Mouse (Mus musculus) lung, embryonic 16.5 days (tissue): ENCODE results near the gene Olfr813. TPM values are rescaled to one million over a fixed set of nuclear protein-coding genes. Genes with fewer than 3 reads are reported as not detected.
"Not testable (repeated sequence)": the region's sequence is repeated elsewhere in the genome, so short reads cannot be mapped to it uniquely, and the experiment has no call there.

Source experiments
- ATAC-seq: fragments of 200-750 bp; cut with Nextera tagmentation; 2 replicates; pipeline ENCODE4 v1.8.0; 2017; ENCODE audit warnings: low read depth, mild to moderate bottlenecking, moderate library complexity
- H3K27ac ChIP-seq: fragments of 300-500 bp; sonication (generic); 2 replicates; pipeline ENCODE4 v1.5.1; 2014; ENCODE audit warnings: mild to moderate bottlenecking, control low read depth, low read length
- H3K27me3 ChIP-seq: fragments of 300-500 bp; sonication (generic); 2 replicates; pipeline ENCODE4 v1.6.1; 2014; ENCODE audit warnings: low read depth, low read length, mixed read lengths; ENCODE audit not compliant: control insufficient read depth, insufficient read depth
- H3K36me3 ChIP-seq: fragments of 300-500 bp; sonication (generic); 2 replicates; pipeline ENCODE4 v1.6.1; 2014; ENCODE audit warnings: low read length; ENCODE audit not compliant: control insufficient read depth, insufficient read depth
- H3K4me1 ChIP-seq: fragments of 300-500 bp; sonication (generic); replicated peaks from 2 replicates; pipeline ENCODE4 v1.6.1; 2014; ENCODE audit warnings: low read length, mixed read lengths; ENCODE audit not compliant: control insufficient read depth, insufficient read depth
- H3K4me2 ChIP-seq: fragments of 300-500 bp; sonication (generic); 2 replicates; pipeline ENCODE4 v1.6.1; 2014; ENCODE audit warnings: low read depth, low read length, control low read depth
- H3K4me3 ChIP-seq: fragments of 300-500 bp; sonication (generic); 2 replicates; pipeline ENCODE4 v1.5.1; 2014; ENCODE audit warnings: mild to moderate bottlenecking, low read length, control low read depth
- H3K9ac ChIP-seq: fragments of 300-500 bp; sonication (generic); 2 replicates; pipeline ENCODE4 v1.6.1; 2014; ENCODE audit warnings: low read length, control low read depth
- H3K9me3 ChIP-seq: fragments of 300-500 bp; sonication (generic); 2 replicates; pipeline ENCODE4 v1.6.1; 2016; ENCODE audit warnings: low read length; ENCODE audit not compliant: control insufficient read depth
- WGBS: fragments of 180-500 bp; shearing (Covaris S2); extraction: QIAGEN DNeasy Blood & Tissue Kit; methylation state at CpG from one replicate; pipeline ENCODE4 v1.1.7; 2014; 5-methylcytosine and 5-hydroxymethylcytosine counted together
- polyA plus RNA-seq: library from polyadenylated mRNA; unstranded; fragments of >200 nt; fragmentation: Nextera tagmentation; extraction: Ambion mirVana; gene quantifications from 2 replicates; pipeline ENCODE4 v1.2.1, GENCODE M21; 2015

Olfr813 gene
- polyA plus RNA-seq = not detected in 2 replicates

- no peaks in the 10 kb centered on the region for H3K27me3 ChIP-seq
- no peaks in the 10 kb centered on the region for H3K4me1 ChIP-seq
- no peaks in the 10 kb centered on the region for H3K9me3 ChIP-seq
- H3K4me2 ChIP-seq = no peak within 1 kb of the TSS
- no peak for ATAC-seq
- no peak within 1 kb of the TSS for H3K9ac ChIP-seq
- H3K36me3 ChIP-seq = no peaks in the 10 kb centered on the region
- no peak within 1 kb of the TSS for H3K27ac ChIP-seq
- no peak within 1 kb of the TSS for H3K4me3 ChIP-seq
These were observed at the start of gene Olfr813 for GRCm38 (mm10) chr10:129855067-129855466. Gene Olfr813 (plus strand): TSS chr10:129855367.

- 24% methylated on average over 1 of the region's 1 CpGs for WGBS
- no peak within 1 kb of the TSS for H3K27ac ChIP-seq
- no peak within 1 kb of the TSS for H3K4me2 ChIP-seq
- H3K9ac ChIP-seq = no peak within 1 kb of the TSS
- H3K4me3 ChIP-seq = no peak within 1 kb of the TSS
- no peaks in the 10 kb centered on the region for H3K27me3 ChIP-seq
- no peaks in the 10 kb centered on the region for H3K4me1 ChIP-seq
- no peaks in the 10 kb centered on the region for H3K36me3 ChIP-seq
- ATAC-seq = no peak
- no peaks in the 10 kb centered on the region for H3K9me3 ChIP-seq
These were observed 9.2 kb upstream of the Olfr813 start, which contains the start of gene Olfr812 for GRCm38 (mm10) chr10:129845994-129846393. Gene Olfr812 (minus strand): TSS chr10:129846094.

- Histone ChIP-seq H3K9me3 (no peaks in the 10 kb centered on the region), H3K4me2 (no peak overlapping the region), H3K27ac (no peak overlapping the region), H3K36me3 (no peaks in the 10 kb centered on the region), H3K27me3 (no peaks in the 10 kb centered on the region), H3K4me1 (no peaks in the 10 kb centered on the region), H3K9ac (no peak overlapping the region), H3K4me3 (no peak overlapping the region)
- WGBS = 75% methylated on average over 1 of the region's 1 CpGs
- no peak for ATAC-seq
These were observed 7.8 kb upstream of the Olfr813 start for GRCm38 (mm10) chr10:129847343-129847742.

- not testable (repeated sequence) for H3K27ac ChIP-seq, H3K4me1 ChIP-seq, H3K4me3 ChIP-seq, H3K36me3 ChIP-seq, H3K9ac ChIP-seq, H3K27me3 ChIP-seq, H3K4me2 ChIP-seq, ATAC-seq, H3K9me3 ChIP-seq
- WGBS = no CpG with 5 or more reads among the region's 1 CpGs
These were observed 24.6 kb downstream of the Olfr813 start, which contains the start of gene Olfr814 for GRCm38 (mm10) chr10:129879751-129880150. Gene Olfr814 (minus strand): TSS chr10:129879851.

- not testable (repeated sequence) for ATAC-seq, H3K27me3 ChIP-seq, H3K27ac ChIP-seq, H3K4me3 ChIP-seq, H3K4me1 ChIP-seq, H3K36me3 ChIP-seq, H3K9me3 ChIP-seq, H3K4me2 ChIP-seq, H3K9ac ChIP-seq
- WGBS = 62% methylated on average over 6 of the region's 6 CpGs
These were observed 30.3 kb downstream of the Olfr813 start for GRCm38 (mm10) chr10:129885496-129885895.

- no peak overlapping the region for H3K4me3 ChIP-seq
- ATAC-seq = no peak
- 89% methylated on average over 7 of the region's 7 CpGs for WGBS
- H3K4me1 ChIP-seq = no peaks in the 10 kb centered on the region
- no peak overlapping the region for H3K9ac ChIP-seq
- no peaks in the 10 kb centered on the region for H3K27me3 ChIP-seq
- no peaks in the 10 kb centered on the region for H3K36me3 ChIP-seq
- no peaks in the 10 kb centered on the region for H3K9me3 ChIP-seq
- H3K27ac ChIP-seq = no peak overlapping the region
- no peak overlapping the region for H3K4me2 ChIP-seq
These were observed 30.8 kb downstream of the Olfr813 start for GRCm38 (mm10) chr10:129885934-129886333.

- H3K36me3 ChIP-seq, H3K4me2 ChIP-seq, H3K9me3 ChIP-seq, H3K9ac ChIP-seq, H3K4me3 ChIP-seq, ATAC-seq, H3K27me3 ChIP-seq, H3K4me1 ChIP-seq, H3K27ac ChIP-seq: not testable (repeated sequence)
- no CpG with 5 or more reads among the region's 1 CpGs for WGBS
These were observed 50.6 kb downstream of the Olfr813 start, which contains the start of gene Olfr815 for GRCm38 (mm10) chr10:129905767-129906166. Gene Olfr815 (minus strand): TSS chr10:129905867.

Other genes starting within 250 kb of the Olfr813 start
- not detected in 2 replicates for gene Olfr796, start 242.8 kb upstream of the Olfr813 start, polyA plus RNA-seq
- gene Olfr798, start 227.4 kb upstream of the Olfr813 start, polyA plus RNA-seq = not detected in 2 replicates
- gene Olfr799, start 217.9 kb upstream of the Olfr813 start, polyA plus RNA-seq = not detected in 2 replicates
- not detected in 2 replicates for gene Olfr800, start 197.7 kb upstream of the Olfr813 start, polyA plus RNA-seq
- gene Olfr801, start 181.5 kb upstream of the Olfr813 start, polyA plus RNA-seq = not detected in 2 replicates
- not detected in 2 replicates for gene Olfr802, start 167.2 kb upstream of the Olfr813 start, polyA plus RNA-seq
- gene Olfr803, start 161.1 kb upstream of the Olfr813 start, polyA plus RNA-seq = not detected in 2 replicates
- not detected in 2 replicates for gene Olfr804, start 152.2 kb upstream of the Olfr813 start, polyA plus RNA-seq
- not detected in 2 replicates for gene Olfr805, start 126.0 kb upstream of the Olfr813 start, polyA plus RNA-seq
- gene Olfr806, start 113.4 kb upstream of the Olfr813 start, polyA plus RNA-seq = not detected in 2 replicates
- not detected in 2 replicates for gene Olfr807, start 97.6 kb upstream of the Olfr813 start, polyA plus RNA-seq
- not detected in 2 replicates for gene Olfr808, start 89.9 kb upstream of the Olfr813 start, polyA plus RNA-seq
- gene Olfr809, start 80.7 kb upstream of the Olfr813 start, polyA plus RNA-seq = not detected in 2 replicates
- not detected in 2 replicates for gene Olfr810, start 60.5 kb upstream of the Olfr813 start, polyA plus RNA-seq
- not detected in 2 replicates for gene Olfr811, start 51.0 kb upstream of the Olfr813 start, polyA plus RNA-seq
- not detected in 2 replicates for gene Olfr812, start 9.3 kb upstream of the Olfr813 start, polyA plus RNA-seq
- gene Olfr814, start 24.5 kb downstream of the Olfr813 start, polyA plus RNA-seq = not detected in 2 replicates
- not detected in 2 replicates for gene Olfr815, start 50.5 kb downstream of the Olfr813 start, polyA plus RNA-seq
- not detected in 2 replicates for gene Olfr816, start 60.2 kb downstream of the Olfr813 start, polyA plus RNA-seq
- not detected in 2 replicates for gene Olfr818, start 93.7 kb downstream of the Olfr813 start, polyA plus RNA-seq
- not detected in 2 replicates for gene Olfr819, start 111.9 kb downstream of the Olfr813 start, polyA plus RNA-seq
- not detected in 2 replicates for gene Olfr247, start 120.8 kb downstream of the Olfr813 start, polyA plus RNA-seq
- not detected in 2 replicates for gene Gm10310, start 129.7 kb downstream of the Olfr813 start, polyA plus RNA-seq
- not detected in 2 replicates for gene Olfr820, start 157.3 kb downstream of the Olfr813 start, polyA plus RNA-seq
- gene Olfr821, start 175.0 kb downstream of the Olfr813 start, polyA plus RNA-seq = not detected in 2 replicates
- not detected in 2 replicates for gene Olfr822, start 215.8 kb downstream of the Olfr813 start, polyA plus RNA-seq